Mouse (Mus musculus): ENCODE results near the gene Olfml2a. TPM values are rescaled to one million over a fixed set of nuclear protein-coding genes. Genes with fewer than 3 reads are reported as not detected.

Olfml2a gene
- polyA plus RNA-seq, 1 experiment: 0.11 TPM

- Histone ChIP-seq H3ac (ENCODE audit: control insufficient read depth, insufficient read length) (no peak overlapping the region), H3K27me3 (ENCODE audit: control insufficient read depth, insufficient read depth, insufficient read length) (no peaks in the 10 kb centered on the region), H3K36me3 (ENCODE audit: control insufficient read depth, insufficient read depth) (no peaks in the 10 kb centered on the region), H3K4me2 (ENCODE audit: low read depth) (no peak overlapping the region), H3K4me3 (no peak overlapping the region), H3K79me2 (ENCODE audit: control insufficient read depth, insufficient read depth) (no peaks in the 10 kb centered on the region)
- no peak for TF ChIP-seq SRF (IDR thresholded peaks at IDR 0.05; ENCODE audit: control insufficient read depth, insufficient read length, low read depth)
- TF ChIP-seq CEBPB (IDR thresholded peaks at IDR 0.05; ENCODE audit: insufficient read depth, poor library complexity, severe bottlenecking): no peak
- no peak for TF ChIP-seq TCF12 (IDR thresholded peaks at IDR 0.05; ENCODE audit: insufficient read depth, poor library complexity, severe bottlenecking)
- no peak for TF ChIP-seq TCF3 (IDR thresholded peaks at IDR 0.05; ENCODE audit: insufficient read length, low read depth)
- no peak for TF ChIP-seq REST (IDR thresholded peaks at IDR 0.05; ENCODE audit: insufficient read depth, insufficient read length)
- TF ChIP-seq POLR2AphosphoS2 (IDR thresholded peaks at IDR 0.05; ENCODE audit: insufficient read length, low read depth): no peak
- TF ChIP-seq USF1 (IDR thresholded peaks at IDR 0.05; ENCODE audit: low read depth): no peak
- no peak for TF ChIP-seq E2F4 (IDR thresholded peaks at IDR 0.05; ENCODE audit: insufficient read depth)
- no peak for TF ChIP-seq MAX (IDR thresholded peaks at IDR 0.05; ENCODE audit: low read depth)
Observed at GRCm38 (mm10) chr2:38983456-38983855, 51.7 kb downstream of the Olfml2a start.

GRCm38 (mm10) chr2:38986580-38986979, 54.8 kb downstream of the Olfml2a start:
- Histone ChIP-seq H3K27me3 (ENCODE audit: control insufficient read depth, insufficient read depth, insufficient read length) (no peaks in the 10 kb centered on the region), H3K4me2 (ENCODE audit: low read depth) (peak overlapping the region; percentile 50), H3K4me3 (no peak overlapping the region), H3K36me3 (ENCODE audit: control insufficient read depth, insufficient read depth) (no peaks in the 10 kb centered on the region), H3ac (ENCODE audit: control insufficient read depth, insufficient read length) (no peak overlapping the region), H3K79me2 (ENCODE audit: control insufficient read depth, insufficient read depth) (no peaks in the 10 kb centered on the region)
- TF ChIP-seq POLR2AphosphoS2 (IDR thresholded peaks at IDR 0.05; ENCODE audit: insufficient read length, low read depth) (no peak), MYOG (IDR thresholded peaks at IDR 0.05; ENCODE audit: control insufficient read depth in 1 of 3, insufficient read depth in 1 of 3, insufficient read length in 2 of 3, low read depth in 2 of 3) (peak in 1 of 3 experiments; percentile 64), MYOD1 (IDR thresholded peaks at IDR 0.05; ENCODE audit: control insufficient read depth in 1 of 3, insufficient read length in 2 of 3, low read depth in 2 of 3) (peak in 1 of 3 experiments; percentile 42), POLR2A (IDR thresholded peaks at IDR 0.05; ENCODE audit: insufficient read length, low read depth) (no peak), CEBPB (IDR thresholded peaks at IDR 0.05; ENCODE audit: insufficient read depth, poor library complexity, severe bottlenecking) (peak; percentile 28; the same call in 1 of the 2 replicates), SRF (IDR thresholded peaks at IDR 0.05; ENCODE audit: control insufficient read depth, insufficient read length, low read depth) (peak; percentile 53)

GRCm38 (mm10) chr2:38987371-38987770, 55.6 kb downstream of the Olfml2a start:
- Histone ChIP-seq H3K4me2 (ENCODE audit: low read depth) (peak overlapping the region; percentile 60), H3K27me3 (ENCODE audit: control insufficient read depth, insufficient read depth, insufficient read length) (no peaks in the 10 kb centered on the region), H3K79me2 (ENCODE audit: control insufficient read depth, insufficient read depth) (no peaks in the 10 kb centered on the region), H3ac (ENCODE audit: control insufficient read depth, insufficient read length) (no peak overlapping the region), H3K4me3 (no peak overlapping the region), H3K36me3 (ENCODE audit: control insufficient read depth, insufficient read depth) (no peaks in the 10 kb centered on the region)
- no peak for TF ChIP-seq CEBPB (IDR thresholded peaks at IDR 0.05; ENCODE audit: insufficient read depth, poor library complexity, severe bottlenecking)
- peak in 1 of 3 experiments; percentile 63 for TF ChIP-seq MYOG (IDR thresholded peaks at IDR 0.05; ENCODE audit: control insufficient read depth in 1 of 3, insufficient read depth in 1 of 3, insufficient read length in 2 of 3, low read depth in 2 of 3)

- H3K36me3 ChIP-seq (ENCODE audit: control insufficient read depth, insufficient read depth): no peaks in the 10 kb centered on the region
- peak overlapping the region; percentile 60 for H3K4me2 ChIP-seq (ENCODE audit: low read depth)
- H3K4me3 ChIP-seq: no peak overlapping the region
- H3K79me2 ChIP-seq (ENCODE audit: control insufficient read depth, insufficient read depth): no peaks in the 10 kb centered on the region
- no peaks in the 10 kb centered on the region for H3K27me3 ChIP-seq (ENCODE audit: control insufficient read depth, insufficient read depth, insufficient read length)
- no peak overlapping the region for H3ac ChIP-seq (ENCODE audit: control insufficient read depth, insufficient read length)
- TF ChIP-seq POLR2AphosphoS2 (IDR thresholded peaks at IDR 0.05; ENCODE audit: insufficient read length, low read depth) (no peak), SRF (IDR thresholded peaks at IDR 0.05; ENCODE audit: control insufficient read depth, insufficient read length, low read depth) (no peak), USF1 (IDR thresholded peaks at IDR 0.05; ENCODE audit: low read depth) (no peak), TCF3 (IDR thresholded peaks at IDR 0.05; ENCODE audit: insufficient read length, low read depth) (no peak), TCF12 (IDR thresholded peaks at IDR 0.05; ENCODE audit: insufficient read depth, poor library complexity, severe bottlenecking) (no peak), CEBPB (IDR thresholded peaks at IDR 0.05; ENCODE audit: insufficient read depth, poor library complexity, severe bottlenecking) (no peak), MYOD1 (IDR thresholded peaks at IDR 0.05; ENCODE audit: control insufficient read depth in 1 of 3, insufficient read length in 2 of 3, low read depth in 2 of 3) (no peak), MAX (IDR thresholded peaks at IDR 0.05; ENCODE audit: low read depth) (no peak), MYOG (IDR thresholded peaks at IDR 0.05; ENCODE audit: control insufficient read depth in 1 of 3, insufficient read depth in 1 of 3, insufficient read length in 2 of 3, low read depth in 2 of 3) (no peak), E2F4 (IDR thresholded peaks at IDR 0.05; ENCODE audit: insufficient read depth) (no peak), REST (IDR thresholded peaks at IDR 0.05; ENCODE audit: insufficient read depth, insufficient read length) (no peak), POLR2A (IDR thresholded peaks at IDR 0.05; ENCODE audit: insufficient read length, low read depth) (no peak)
Observed at GRCm38 (mm10) chr2:38987803-38988510, 56.2 kb downstream of the Olfml2a start.

GRCm38 (mm10) chr2:38988929-38989328, 57.2 kb downstream of the Olfml2a start:
- Histone ChIP-seq H3K4me2 (ENCODE audit: low read depth) (no peak overlapping the region), H3K4me3 (no peak overlapping the region), H3K27me3 (ENCODE audit: control insufficient read depth, insufficient read depth, insufficient read length) (no peaks in the 10 kb centered on the region), H3ac (ENCODE audit: control insufficient read depth, insufficient read length) (no peak overlapping the region), H3K36me3 (ENCODE audit: control insufficient read depth, insufficient read depth) (no peaks in the 10 kb centered on the region), H3K79me2 (ENCODE audit: control insufficient read depth, insufficient read depth) (no peaks in the 10 kb centered on the region)
- no peak for TF ChIP-seq CEBPB (IDR thresholded peaks at IDR 0.05; ENCODE audit: insufficient read depth, poor library complexity, severe bottlenecking)
- no peak for TF ChIP-seq MAX (IDR thresholded peaks at IDR 0.05; ENCODE audit: low read depth)
- no peak for TF ChIP-seq SRF (IDR thresholded peaks at IDR 0.05; ENCODE audit: control insufficient read depth, insufficient read length, low read depth)
- no peak for TF ChIP-seq E2F4 (IDR thresholded peaks at IDR 0.05; ENCODE audit: insufficient read depth)
- TF ChIP-seq POLR2AphosphoS2 (IDR thresholded peaks at IDR 0.05; ENCODE audit: insufficient read length, low read depth): no peak
- TF ChIP-seq POLR2A (IDR thresholded peaks at IDR 0.05; ENCODE audit: insufficient read length, low read depth): no peak
- no peak for TF ChIP-seq MYOD1 (IDR thresholded peaks at IDR 0.05; ENCODE audit: control insufficient read depth in 1 of 3, insufficient read length in 2 of 3, low read depth in 2 of 3)
- no peak for TF ChIP-seq TCF3 (IDR thresholded peaks at IDR 0.05; ENCODE audit: insufficient read length, low read depth)
- no peak for TF ChIP-seq REST (IDR thresholded peaks at IDR 0.05; ENCODE audit: insufficient read depth, insufficient read length)
- TF ChIP-seq USF1 (IDR thresholded peaks at IDR 0.05; ENCODE audit: low read depth): no peak
- no peak for TF ChIP-seq TCF12 (IDR thresholded peaks at IDR 0.05; ENCODE audit: insufficient read depth, poor library complexity, severe bottlenecking)
- no peak for TF ChIP-seq MYOG (IDR thresholded peaks at IDR 0.05; ENCODE audit: control insufficient read depth in 1 of 3, insufficient read depth in 1 of 3, insufficient read length in 2 of 3, low read depth in 2 of 3)
